ENCODE assay signal across 13 mouse cellular contexts in genomic region chr2:68196245-68196644, GRCm38 (mm10).
"Had no signal": no experiment of that assay in that cellular context is flagged by ENCODE, and none has a peak within 500 bp of the region (broad histone marks: within the 10 kb centered on the region; RNA-seq: fewer than 3 reads in every experiment).

No protein-coding gene starts in this region.

- H3K27ac ChIP-seq: layer of hippocampus, adult 2 months; limb, embryonic 13.5 days; liver, embryonic 15.5 days; midbrain, embryonic 13.5 days; neural tube, embryonic 12.5 days; stomach, postnatal 0 days had no signal

- H3K36me3 ChIP-seq: limb, embryonic 13.5 days; liver, embryonic 15.5 days; midbrain, embryonic 13.5 days; neural tube, embryonic 12.5 days had no signal

- H3K9ac ChIP-seq: limb, embryonic 13.5 days; liver, embryonic 15.5 days; midbrain, embryonic 13.5 days; neural tube, embryonic 12.5 days had no signal

- H3K9me3 ChIP-seq: limb, embryonic 13.5 days; liver, embryonic 15.5 days; midbrain, embryonic 13.5 days; neural tube, embryonic 12.5 days had no signal

- ATAC-seq: lung, postnatal 0 days; midbrain, embryonic 13.5 days had no signal

- H3K4me2 ChIP-seq: limb, embryonic 13.5 days; liver, embryonic 11.5 days; liver, embryonic 15.5 days; midbrain, embryonic 13.5 days; neural tube, embryonic 12.5 days had no signal

- H3K27me3 ChIP-seq: limb, embryonic 13.5 days; liver, embryonic 15.5 days; midbrain, embryonic 13.5 days; neural tube, embryonic 12.5 days had no signal

- DNase-seq: kidney, adult 18-20 months; kidney, postnatal 25 days; lung, adult 2 months; lung, postnatal 36 days; right cerebral cortex, postnatal 14 days had no signal

- H3K4me1 ChIP-seq: limb, embryonic 13.5 days; liver, embryonic 15.5 days; midbrain, embryonic 13.5 days; neural tube, embryonic 12.5 days had no signal

- H3K4me3 ChIP-seq: layer of hippocampus, adult 2 months; limb, embryonic 13.5 days; liver, embryonic 15.5 days; midbrain, embryonic 13.5 days; neural tube, embryonic 12.5 days had no signal
